Mouse (Mus musculus) olfactory bulb, adult 2 months (tissue): ENCODE results near the gene Lrrc29.

ENCODE experiments used
- CTCF ChIP-seq: fragments of 200-500 bp; IDR thresholded peaks from 2 replicates; pipeline ENCODE4 v1.5.1; 2012; ENCODE audit warnings: low read depth, mild to moderate bottlenecking, low read length, moderate library complexity; ENCODE audit not compliant: insufficient read depth
- POLR2A ChIP-seq: fragments of 200-500 bp; IDR thresholded peaks from 2 replicates; pipeline ENCODE4 v1.6.1; 2012; ENCODE audit warnings: mild to moderate bottlenecking, low read depth, low read length, moderate library complexity; ENCODE audit not compliant: insufficient read depth

DNA sequence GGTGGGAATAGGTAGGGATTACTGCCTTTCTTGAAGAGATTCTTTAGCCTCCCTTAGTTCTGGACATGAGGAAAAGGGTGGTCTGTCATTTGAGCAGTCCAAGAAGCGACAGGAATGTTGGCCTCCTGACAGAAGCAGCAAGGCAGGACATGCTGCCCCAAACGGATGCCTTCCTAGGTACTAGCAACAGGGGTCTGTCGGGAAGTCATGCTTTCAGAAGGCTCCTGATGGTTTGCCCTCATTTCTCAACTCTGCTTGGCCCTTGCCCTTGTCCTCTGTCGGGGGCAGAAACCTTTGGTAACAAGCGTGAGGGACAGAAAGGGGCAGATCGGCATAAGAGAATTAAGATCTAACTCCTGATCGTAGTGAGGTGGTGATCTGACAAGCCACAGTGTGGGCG, 16.0 kb downstream of the Lrrc29 start:
- no peak for TF ChIP-seq POLR2A
- no peak for TF ChIP-seq CTCF
